Mouse (Mus musculus): Measurements from ENCODE around the gene Sik3.

- no peak for TF ChIP-seq POLR2A (IDR thresholded peaks at IDR 0.05; ENCODE audit: insufficient read length, low read depth)
- TF ChIP-seq E2F4 (IDR thresholded peaks at IDR 0.05; ENCODE audit: insufficient read depth), result no peak
- no peak for TF ChIP-seq MYOG (IDR thresholded peaks at IDR 0.05; ENCODE audit: control insufficient read depth in 1 of 3, insufficient read depth in 1 of 3, insufficient read length in 2 of 3, low read depth in 2 of 3)
- no peak for TF ChIP-seq USF1 (IDR thresholded peaks at IDR 0.05; ENCODE audit: low read depth)
- TF ChIP-seq MAX (IDR thresholded peaks at IDR 0.05; ENCODE audit: low read depth), result no peak
- TF ChIP-seq TCF12 (IDR thresholded peaks at IDR 0.05; ENCODE audit: insufficient read depth, poor library complexity, severe bottlenecking), result no peak
- TF ChIP-seq REST (IDR thresholded peaks at IDR 0.05; ENCODE audit: insufficient read depth, insufficient read length), result no peak
- no peak for TF ChIP-seq POLR2AphosphoS2 (IDR thresholded peaks at IDR 0.05; ENCODE audit: insufficient read length, low read depth)
Observed at GRCm38 (mm10) chr9:46142492-46142891, 129.9 kb downstream of the Sik3 start.
